Mouse (Mus musculus): ENCODE data around the gene Scyl1.

The Scyl1 gene

DNA sequence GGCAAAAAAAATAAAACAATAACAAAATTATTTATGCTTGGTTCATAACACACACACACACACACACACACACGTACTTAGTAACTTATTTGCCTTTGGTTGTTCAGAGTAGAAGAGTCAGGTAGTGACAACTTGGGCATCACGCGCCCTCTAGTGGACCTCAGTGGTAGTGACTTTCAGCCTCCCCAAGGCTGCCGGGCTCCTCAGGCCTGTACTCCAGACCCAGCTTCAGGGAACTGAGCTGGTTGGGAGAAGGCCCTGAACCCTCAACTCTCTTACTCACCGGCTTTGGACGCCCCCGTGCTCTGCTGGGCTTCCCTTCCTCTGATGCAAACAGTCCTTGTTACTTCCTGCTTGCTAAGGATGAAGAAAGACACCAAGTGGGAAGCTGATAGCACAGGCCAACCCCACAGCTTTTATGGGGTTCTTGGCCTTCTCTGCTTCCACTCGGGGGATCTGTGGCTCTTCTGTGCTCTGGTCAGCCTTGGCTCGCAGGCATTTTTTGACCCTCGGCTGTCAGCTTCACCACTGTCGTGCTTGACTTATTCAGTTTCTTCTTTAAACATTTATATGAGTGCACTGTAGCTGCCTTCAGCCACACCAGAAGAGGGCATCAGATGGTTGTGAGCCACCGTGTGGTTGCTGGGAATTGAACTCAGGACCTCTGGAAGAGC is 15.4 kb upstream of the Scyl1 start:
- DNase-seq, result peak; percentile 93

GRCm38 (mm10) chr19:5784958-5785577 is 13.8 kb upstream of the Scyl1 start:
- no peak for DNase-seq

DNA sequence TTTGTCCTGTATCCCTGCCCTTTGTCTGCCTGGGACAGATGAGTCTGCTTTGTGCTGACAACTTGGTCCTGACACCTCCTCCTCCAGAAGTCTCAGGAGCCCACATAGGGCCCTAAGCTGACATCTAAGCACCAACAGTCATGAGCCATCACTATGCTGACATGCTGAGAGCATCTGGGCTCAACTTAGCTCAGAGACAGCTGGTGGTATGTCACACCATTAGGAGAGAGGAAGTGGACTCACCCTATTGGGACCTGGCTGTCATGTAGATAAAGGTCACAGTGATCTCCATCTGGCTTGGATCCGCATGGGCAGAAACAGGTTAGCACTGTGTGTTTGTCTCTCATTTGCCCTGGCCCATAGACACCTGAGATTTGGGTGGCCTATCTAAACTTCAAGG is 10.9 kb upstream of the Scyl1 start:
- DNase-seq, result no peak

DNA sequence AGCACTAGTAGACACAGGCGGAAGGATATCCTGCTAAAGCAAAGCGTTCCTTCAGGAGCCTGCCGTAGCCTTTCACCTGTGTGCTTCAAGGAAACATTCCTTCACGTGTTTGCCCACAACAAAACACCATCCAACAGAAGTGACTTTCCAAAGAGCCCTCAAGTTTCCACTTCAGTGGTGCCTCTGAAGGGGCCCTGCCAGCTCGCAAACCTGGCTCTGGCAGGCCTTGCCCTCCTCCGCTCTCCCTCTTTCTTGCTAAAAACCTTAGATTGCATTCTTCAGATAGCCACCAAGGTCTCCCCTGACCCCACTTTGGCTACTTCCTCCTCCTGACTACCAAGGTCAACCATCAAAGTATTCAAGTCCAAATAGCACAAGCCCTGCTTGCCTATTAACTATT is 10.3 kb upstream of the Scyl1 start:
- no peak for DNase-seq

- peak; percentile 58 for DNase-seq
Observed at GRCm38 (mm10) chr19:5780203-5780602, 9.0 kb upstream of the Scyl1 start.

DNA sequence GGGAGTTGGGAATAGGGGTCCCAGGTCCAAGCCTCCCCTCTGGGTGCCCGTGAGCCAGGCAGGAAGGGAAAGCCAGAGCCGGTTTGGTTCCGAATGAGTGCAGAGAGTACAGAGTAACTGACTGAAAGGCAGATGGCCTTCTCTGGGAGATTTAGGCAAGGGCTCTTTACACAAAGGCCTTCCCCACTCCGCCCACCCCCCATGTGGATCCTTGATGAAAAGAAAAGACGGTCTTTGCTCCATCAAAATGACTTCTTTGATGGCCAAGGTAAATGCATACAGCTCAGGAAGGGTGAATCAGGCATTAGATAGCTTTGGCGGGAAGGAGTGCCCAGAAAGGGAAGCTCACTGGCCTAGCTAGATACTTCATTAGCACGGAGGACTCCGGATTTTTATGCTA is 7.1 kb upstream of the Scyl1 start:
- no peak for DNase-seq

- DNase-seq, result no peak
Observed at GRCm38 (mm10) chr19:5777387-5778032, 6.3 kb upstream of the Scyl1 start.

DNA sequence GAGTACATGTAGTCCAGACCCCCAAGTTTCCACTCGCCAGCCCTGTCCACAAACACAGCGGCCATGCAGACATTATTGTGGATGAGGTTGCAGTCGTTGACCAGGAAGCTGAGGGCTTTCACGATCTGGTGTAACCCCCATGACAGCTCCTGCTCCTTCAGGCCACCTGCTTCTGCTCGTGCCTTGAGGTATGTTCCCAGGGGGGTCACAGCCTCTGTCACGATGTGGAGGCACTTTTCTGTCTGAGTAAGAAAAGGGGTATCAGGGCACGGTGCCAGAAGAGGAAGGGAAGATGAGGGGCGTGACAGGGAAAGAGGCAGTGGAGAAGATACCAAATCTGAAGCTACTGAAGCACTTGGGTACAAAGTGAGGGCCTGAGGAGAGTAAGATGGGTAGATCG is 908 bp downstream of the Scyl1 start:
- no peak for DNase-seq

DNA sequence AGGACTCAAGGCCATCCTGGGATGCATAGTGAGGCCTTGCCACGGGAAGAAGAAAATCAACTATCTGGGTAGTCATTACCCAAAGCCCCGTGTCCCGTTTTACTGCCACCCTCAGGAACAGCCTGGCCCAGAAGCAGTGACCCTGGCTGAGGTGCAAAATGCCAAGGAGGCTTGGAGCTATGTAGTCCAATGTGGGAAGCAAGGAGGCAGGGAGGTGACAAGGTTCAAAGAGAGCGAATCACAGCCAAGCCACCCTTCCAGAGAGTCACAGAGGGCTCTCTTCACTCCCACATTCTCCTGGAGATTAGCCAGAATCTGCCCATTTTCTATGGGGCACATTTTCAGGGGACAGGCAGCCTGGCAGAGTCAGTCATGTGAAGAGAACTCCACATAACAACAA is 3.9 kb downstream of the Scyl1 start:
- no peak for DNase-seq

DNA sequence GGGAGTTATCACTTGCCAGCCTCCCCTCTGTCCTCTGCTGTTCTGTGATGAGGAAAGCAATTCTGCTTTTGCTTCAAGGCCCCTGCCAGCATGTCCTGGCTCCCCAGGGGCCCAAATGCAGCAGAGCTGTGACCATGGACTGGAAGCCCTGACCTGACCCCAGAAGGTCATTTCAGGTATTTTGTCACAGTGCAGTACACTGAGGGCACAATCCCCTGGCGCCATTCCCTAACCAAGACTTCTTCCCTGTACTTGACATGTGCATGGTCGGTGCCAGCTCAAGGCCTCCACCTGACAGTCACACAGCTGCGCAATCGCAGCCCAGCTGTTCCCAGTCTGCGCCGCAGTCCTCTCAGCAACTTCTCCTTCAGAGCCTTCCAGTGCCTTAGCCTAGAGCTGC is 8.1 kb downstream of the Scyl1 start:
- no peak for DNase-seq

DNA sequence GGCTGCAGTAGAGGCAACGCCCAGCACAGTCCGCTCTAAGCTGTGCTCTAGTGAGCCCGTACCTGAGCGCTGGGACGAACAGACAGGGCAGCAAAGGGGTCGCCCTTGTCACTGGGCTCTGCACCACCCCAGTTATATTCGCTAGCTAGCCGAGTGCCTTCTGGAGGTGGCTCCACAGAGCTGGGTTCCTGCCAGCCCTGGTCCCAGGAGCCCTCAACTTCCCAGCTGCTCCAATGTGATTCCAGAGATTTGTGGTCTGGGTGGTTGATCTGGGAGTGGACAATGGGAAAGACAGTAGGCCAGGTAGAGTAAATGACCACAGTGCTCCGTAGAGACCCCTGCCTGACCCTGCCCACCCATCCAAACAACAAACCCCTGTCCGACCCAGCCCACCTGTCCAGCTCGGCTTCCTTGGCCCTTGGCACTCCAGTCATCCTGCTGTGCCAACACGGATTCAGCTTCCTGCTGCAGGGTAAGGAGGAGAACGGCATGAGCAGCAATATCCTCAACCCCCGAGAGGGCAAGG is 12.3 kb downstream of the Scyl1 start:
- DNase-seq, result no peak

- DNase-seq, result no peak
Observed at GRCm38 (mm10) chr19:5756991-5757636, 14.1 kb downstream of the Scyl1 start.

DNA sequence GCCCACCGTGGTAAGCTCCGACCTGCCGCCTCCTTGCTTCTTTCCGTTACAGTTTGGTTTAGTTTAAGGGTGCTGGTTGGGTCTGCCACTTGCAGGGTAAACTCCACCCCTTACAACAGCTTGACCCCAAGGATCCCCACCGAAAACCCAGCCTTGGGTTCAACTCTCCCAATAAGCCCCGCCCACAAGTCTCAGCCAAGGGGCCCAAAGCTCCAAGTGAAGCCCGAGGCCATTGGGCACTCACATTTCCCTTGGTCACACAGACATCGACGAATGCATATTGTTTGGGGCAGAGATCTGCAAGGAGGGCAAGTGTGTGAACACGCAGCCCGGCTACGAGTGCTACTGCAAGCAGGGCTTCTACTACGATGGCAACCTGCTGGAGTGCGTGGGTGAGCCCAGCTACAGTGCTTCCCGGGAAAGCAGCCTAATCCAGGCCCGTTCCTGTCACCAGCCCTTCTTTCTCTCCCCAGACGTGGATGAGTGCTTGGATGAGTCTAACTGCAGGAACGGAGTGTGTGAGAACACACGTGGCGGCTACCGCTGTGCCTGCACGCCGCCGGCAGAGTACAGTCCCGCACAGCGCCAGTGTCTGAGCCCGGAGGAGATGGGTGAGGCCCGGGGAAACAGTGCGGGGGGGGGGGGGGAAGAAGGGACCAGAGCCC is 14.8 kb downstream of the Scyl1 start:
- DNase-seq, result no peak

DNA sequence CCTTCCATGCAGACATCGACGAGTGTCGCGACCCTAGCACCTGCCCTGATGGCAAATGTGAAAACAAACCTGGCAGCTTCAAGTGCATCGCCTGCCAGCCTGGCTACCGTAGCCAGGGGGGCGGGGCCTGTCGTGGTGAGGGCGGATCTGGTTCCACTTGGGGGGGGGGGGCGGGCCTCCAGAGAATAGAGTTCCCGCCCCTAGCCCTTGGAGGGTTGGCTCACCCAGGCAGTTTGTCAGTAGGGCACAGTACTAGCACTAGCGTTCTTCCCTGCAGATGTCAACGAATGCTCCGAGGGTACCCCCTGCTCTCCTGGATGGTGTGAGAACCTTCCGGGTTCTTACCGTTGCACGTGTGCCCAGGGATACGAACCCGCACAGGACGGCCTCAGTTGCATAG is 19.5 kb downstream of the Scyl1 start:
- DNase-seq, result peak; percentile 83

- no peak for DNase-seq
Observed at GRCm38 (mm10) chr19:5750951-5751350, 20.3 kb downstream of the Scyl1 start.

DNA sequence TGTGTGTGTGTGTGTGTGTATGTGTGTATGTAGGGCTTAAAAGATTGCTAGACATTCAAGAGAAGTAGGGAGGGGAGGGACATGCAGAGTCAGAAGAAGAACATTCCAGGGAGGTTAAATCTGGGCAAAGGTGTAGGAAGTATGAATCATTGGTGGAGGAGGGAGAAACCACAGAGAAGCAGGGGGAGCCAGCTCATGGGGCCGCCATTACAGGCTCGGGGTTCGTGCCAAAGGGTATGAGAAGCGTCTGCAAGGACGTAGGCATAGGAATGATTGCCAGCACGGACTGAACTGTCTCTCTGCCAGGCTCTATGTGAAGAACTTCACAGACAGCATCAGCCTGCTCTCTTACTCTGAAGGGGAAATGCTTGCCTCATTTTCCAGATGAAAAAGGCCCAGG is 21.7 kb downstream of the Scyl1 start:
- no peak for DNase-seq

GRCm38 (mm10) chr19:5746907-5747363 is 24.3 kb downstream of the Scyl1 start:
- no peak for DNase-seq

GRCm38 (mm10) chr19:5745756-5746710 is 25.2 kb downstream of the Scyl1 start:
- peak; percentile 64 for DNase-seq

DNA sequence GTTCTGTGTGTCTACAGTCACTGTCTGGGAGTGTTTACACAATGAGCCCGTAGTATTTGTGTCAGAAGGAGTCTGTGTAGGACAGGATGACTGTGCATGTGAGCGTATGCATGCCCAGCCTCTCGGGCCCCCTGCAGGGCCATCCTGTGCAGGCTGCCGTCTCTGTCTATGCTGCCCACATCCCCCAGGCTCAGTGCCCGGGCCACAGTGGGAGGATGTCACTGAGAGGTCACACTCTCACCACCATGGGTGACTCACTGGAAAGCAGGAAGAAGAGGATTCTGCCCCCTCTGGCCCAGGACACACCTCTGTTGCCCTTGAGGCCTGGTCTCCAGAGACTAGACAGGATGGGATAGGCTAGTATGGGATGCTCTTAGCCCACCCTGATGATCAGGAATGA is 27.6 kb downstream of the Scyl1 start:
- DNase-seq, result no peak

GRCm38 (mm10) chr19:5742241-5742641 is 29.0 kb downstream of the Scyl1 start:
- DNase-seq, result no peak

- DNase-seq, result peak; percentile 26
Observed at GRCm38 (mm10) chr19:5741641-5742240, 29.5 kb downstream of the Scyl1 start.
